Mouse (Mus musculus): ENCODE measurements around the gene Smim15. TPM values are rescaled to one million over a fixed set of nuclear protein-coding genes. Genes with fewer than 3 reads are reported as not detected.

Smim15 gene
- polyA plus RNA-seq (2015; fragmentation: Nextera tagmentation; extraction: Ambion mirVana) = 54.1 and 54.6 TPM in 2 replicates

GRCm38 (mm10) chr13:108044222-108044941, at the start of gene Smim15:
TSS of gene Smim15 (plus strand) at chr13:108044446.
- peaks cover 28% of the 10 kb centered on the region for H3K4me1 ChIP-seq
- H3K4me3 ChIP-seq (replicated peaks) = peak within 1 kb of the TSS; percentile 74
- WGBS = under 1% methylated on average over 67 of the region's 71 CpGs
- no peaks in the 10 kb centered on the region for H3K9me3 ChIP-seq (replicated peaks)
- ATAC-seq (ENCODE audit: insufficient number of reproducible peaks, low FRiP score, low TSS enrichment, low read depth) = peak; percentile 97
- H3K9ac ChIP-seq = peak within 1 kb of the TSS; percentile 88
- no peaks in the 10 kb centered on the region for H3K27me3 ChIP-seq
- H3K27ac ChIP-seq (replicated peaks) = peak within 1 kb of the TSS; percentile 97
- H3K4me2 ChIP-seq (replicated peaks) = peak within 1 kb of the TSS; percentile 60
- H3K36me3 ChIP-seq = no peaks in the 10 kb centered on the region

DNA sequence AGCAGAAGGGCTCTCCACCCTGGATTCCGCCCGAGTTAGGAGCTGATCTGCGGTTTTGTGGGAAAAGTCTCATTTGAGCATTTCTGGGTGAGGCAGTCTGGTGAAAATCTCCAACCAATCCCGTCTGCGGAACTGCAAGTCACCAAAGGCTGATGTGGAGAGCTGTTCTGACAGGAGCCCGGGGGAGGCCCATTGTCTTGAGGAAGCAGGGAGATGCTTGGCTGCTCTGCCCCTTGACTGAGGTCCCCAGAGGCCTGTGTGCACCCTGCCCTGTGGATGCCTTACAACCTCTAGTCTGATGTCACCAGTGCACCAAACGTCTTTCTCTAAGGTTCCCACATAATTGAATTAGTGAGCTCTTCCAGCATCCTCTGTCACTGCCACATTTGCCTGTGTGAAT, 49.0 kb upstream of the Smim15 start:
- Histone ChIP-seq H3K4me2 (replicated peaks) (no peak overlapping the region), H3K9me3 (replicated peaks) (no peaks in the 10 kb centered on the region), H3K36me3 (no peaks in the 10 kb centered on the region), H3K9ac (no peak overlapping the region), H3K4me3 (replicated peaks) (no peak overlapping the region), H3K27ac (replicated peaks) (no peak overlapping the region), H3K27me3 (no peaks in the 10 kb centered on the region), H3K4me1 (no peaks in the 10 kb centered on the region)
- 61% methylated on average over 7 of the region's 7 CpGs for WGBS
- no peak for ATAC-seq (ENCODE audit: insufficient number of reproducible peaks, low FRiP score, low TSS enrichment, low read depth)

DNA sequence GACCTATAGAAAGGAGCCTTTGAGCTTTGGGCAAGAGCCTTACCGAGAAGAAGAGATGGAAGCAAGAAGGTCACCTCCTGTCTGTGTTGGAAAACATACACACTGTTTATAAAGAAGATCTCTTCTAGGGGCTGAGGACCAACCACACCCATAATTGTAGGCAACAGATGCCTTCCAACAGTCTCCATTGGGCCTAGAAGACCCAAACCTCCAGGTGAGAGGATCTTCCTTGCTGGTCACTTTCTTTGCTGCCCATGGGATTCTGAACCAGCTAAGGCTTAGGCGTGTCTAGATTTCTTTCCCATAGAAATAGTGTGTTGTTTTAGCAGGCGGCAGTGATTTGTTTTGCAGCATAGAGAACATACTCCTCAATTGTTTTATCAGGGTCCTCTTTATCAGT, 47.9 kb upstream of the Smim15 start:
- H3K4me3 ChIP-seq (replicated peaks) = no peak overlapping the region
- 94% methylated on average over 3 of the region's 3 CpGs for WGBS
- no peaks in the 10 kb centered on the region for H3K9me3 ChIP-seq (replicated peaks)
- no peak for ATAC-seq (ENCODE audit: insufficient number of reproducible peaks, low FRiP score, low TSS enrichment, low read depth)
- no peak overlapping the region for H3K27ac ChIP-seq (replicated peaks)
- H3K36me3 ChIP-seq = no peaks in the 10 kb centered on the region
- H3K27me3 ChIP-seq = no peaks in the 10 kb centered on the region
- no peak overlapping the region for H3K4me2 ChIP-seq (replicated peaks)
- no peak overlapping the region for H3K9ac ChIP-seq
- H3K4me1 ChIP-seq = no peaks in the 10 kb centered on the region

- no peaks in the 10 kb centered on the region for H3K4me1 ChIP-seq
- no peak overlapping the region for H3K9ac ChIP-seq
- ATAC-seq (ENCODE audit: insufficient number of reproducible peaks, low FRiP score, low TSS enrichment, low read depth) = no peak
- H3K9me3 ChIP-seq (replicated peaks) = no peaks in the 10 kb centered on the region
- H3K27me3 ChIP-seq = no peaks in the 10 kb centered on the region
- no peak overlapping the region for H3K4me2 ChIP-seq (replicated peaks)
- no peaks in the 10 kb centered on the region for H3K36me3 ChIP-seq
- no peak overlapping the region for H3K4me3 ChIP-seq (replicated peaks)
- 72% methylated on average over 4 of the region's 4 CpGs for WGBS
- H3K27ac ChIP-seq (replicated peaks) = no peak overlapping the region
These were observed 36.4 kb upstream of the Smim15 start for GRCm38 (mm10) chr13:108007861-108008260.

DNA sequence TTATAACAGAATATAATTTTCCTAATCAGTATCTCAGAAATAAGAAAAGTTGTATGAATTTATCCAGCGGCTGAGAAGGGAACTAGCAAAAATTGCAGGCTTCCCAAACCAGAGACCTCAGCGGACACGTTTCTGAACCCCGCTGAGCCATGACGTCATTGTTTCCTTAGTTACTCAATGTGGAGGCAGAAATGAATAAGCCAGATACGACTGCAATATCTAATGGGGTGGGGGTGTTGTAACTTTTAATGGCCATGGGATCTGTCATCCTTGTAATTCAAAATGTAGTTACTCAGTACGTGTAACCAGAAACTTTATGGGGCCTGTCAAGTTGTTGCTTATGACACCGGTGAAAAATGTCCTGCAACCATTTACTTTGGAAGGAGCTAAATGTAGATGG, 31.1 kb upstream of the Smim15 start:
- Histone ChIP-seq H3K9ac (no peak overlapping the region), H3K4me1 (no peaks in the 10 kb centered on the region), H3K4me3 (replicated peaks) (no peak overlapping the region), H3K27ac (replicated peaks) (no peak overlapping the region), H3K9me3 (replicated peaks) (no peaks in the 10 kb centered on the region), H3K4me2 (replicated peaks) (no peak overlapping the region), H3K27me3 (no peaks in the 10 kb centered on the region), H3K36me3 (no peaks in the 10 kb centered on the region)
- WGBS = 83% methylated on average over 8 of the region's 8 CpGs
- ATAC-seq (ENCODE audit: insufficient number of reproducible peaks, low FRiP score, low TSS enrichment, low read depth) = no peak

GRCm38 (mm10) chr13:108013839-108014238, 30.4 kb upstream of the Smim15 start:
- H3K9me3 ChIP-seq (replicated peaks) = no peaks in the 10 kb centered on the region
- H3K9ac ChIP-seq = no peak overlapping the region
- no peak overlapping the region for H3K4me2 ChIP-seq (replicated peaks)
- no peaks in the 10 kb centered on the region for H3K4me1 ChIP-seq
- H3K27me3 ChIP-seq = no peaks in the 10 kb centered on the region
- WGBS = 83% methylated on average over 6 of the region's 6 CpGs
- no peaks in the 10 kb centered on the region for H3K36me3 ChIP-seq
- no peak overlapping the region for H3K27ac ChIP-seq (replicated peaks)
- H3K4me3 ChIP-seq (replicated peaks) = no peak overlapping the region
- ATAC-seq (ENCODE audit: insufficient number of reproducible peaks, low FRiP score, low TSS enrichment, low read depth) = no peak

DNA sequence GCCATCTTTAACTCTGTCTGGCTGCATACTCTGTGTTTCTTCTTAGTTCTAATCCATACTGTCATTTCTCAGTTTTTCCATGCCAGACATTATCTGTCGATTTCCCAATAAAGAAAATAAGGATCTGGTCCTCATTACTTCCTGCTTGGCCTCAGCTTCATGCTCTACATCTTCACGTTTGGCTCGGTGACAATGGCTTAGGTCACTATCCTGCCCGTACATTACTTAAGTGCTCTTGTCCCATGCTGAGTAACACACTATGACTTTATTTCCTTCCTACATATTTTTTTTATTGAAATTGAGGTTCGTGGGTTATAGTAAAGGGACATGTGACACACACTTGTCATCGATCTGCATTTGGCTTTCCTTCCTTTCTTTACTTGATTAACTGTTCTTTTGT, 29.1 kb upstream of the Smim15 start:
- Histone ChIP-seq H3K9ac (no peak overlapping the region), H3K27me3 (no peaks in the 10 kb centered on the region), H3K4me1 (no peaks in the 10 kb centered on the region), H3K36me3 (no peaks in the 10 kb centered on the region), H3K4me2 (replicated peaks) (no peak overlapping the region), H3K9me3 (replicated peaks) (no peaks in the 10 kb centered on the region), H3K4me3 (replicated peaks) (no peak overlapping the region), H3K27ac (replicated peaks) (no peak overlapping the region)
- WGBS = 71% methylated on average over 6 of the region's 6 CpGs
- ATAC-seq (ENCODE audit: insufficient number of reproducible peaks, low FRiP score, low TSS enrichment, low read depth) = no peak

DNA sequence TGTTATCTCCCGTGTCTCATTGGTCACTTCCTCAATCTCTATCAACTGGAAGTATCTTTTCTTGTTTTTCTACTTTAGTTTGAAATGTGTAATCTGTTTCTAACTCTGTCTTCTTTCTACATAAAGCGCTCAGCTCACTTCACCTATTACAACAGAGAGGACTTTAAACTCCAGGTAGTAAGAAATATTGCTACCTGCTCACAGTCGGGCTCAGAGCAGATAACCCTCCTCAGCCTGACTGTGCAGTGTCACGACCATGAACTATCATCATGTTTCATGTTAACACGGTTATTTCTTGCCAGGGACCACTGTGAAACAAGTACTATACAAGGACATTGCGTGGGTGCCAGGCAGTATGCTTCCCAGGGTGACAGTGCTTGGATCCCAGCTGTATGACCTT, 26.9 kb upstream of the Smim15 start:
- Histone ChIP-seq H3K36me3 (no peaks in the 10 kb centered on the region), H3K4me3 (replicated peaks) (no peak overlapping the region), H3K9ac (no peak overlapping the region), H3K27me3 (no peaks in the 10 kb centered on the region), H3K4me1 (no peaks in the 10 kb centered on the region), H3K4me2 (replicated peaks) (no peak overlapping the region), H3K27ac (replicated peaks) (no peak overlapping the region), H3K9me3 (replicated peaks) (no peaks in the 10 kb centered on the region)
- WGBS = 77% methylated on average over 6 of the region's 6 CpGs
- no peak for ATAC-seq (ENCODE audit: insufficient number of reproducible peaks, low FRiP score, low TSS enrichment, low read depth)

DNA sequence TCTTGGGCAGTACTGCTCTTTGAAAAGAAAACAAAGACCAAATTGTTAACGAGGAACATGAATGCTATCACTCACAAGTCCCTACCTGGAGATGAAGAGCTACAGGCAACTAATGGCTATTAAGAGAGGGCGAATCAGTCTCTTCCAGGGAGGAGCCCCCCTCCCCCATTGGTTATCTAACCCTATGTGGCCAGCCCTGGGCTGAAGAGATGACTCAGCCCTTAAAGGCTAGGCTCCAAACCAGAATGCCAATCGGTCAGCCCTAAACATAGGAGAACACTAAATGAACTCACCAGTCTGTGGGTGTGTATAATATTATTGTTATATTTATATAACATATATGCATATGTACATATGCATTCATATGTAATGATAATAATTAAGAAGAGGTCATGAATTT, 18.4 kb upstream of the Smim15 start:
- Histone ChIP-seq H3K27ac (replicated peaks) (no peak overlapping the region), H3K4me2 (replicated peaks) (no peak overlapping the region), H3K4me3 (replicated peaks) (no peak overlapping the region), H3K9ac (no peak overlapping the region), H3K27me3 (no peaks in the 10 kb centered on the region), H3K4me1 (no peaks in the 10 kb centered on the region), H3K9me3 (replicated peaks) (no peaks in the 10 kb centered on the region), H3K36me3 (no peaks in the 10 kb centered on the region)
- WGBS = 56% methylated on average over 3 of the region's 3 CpGs
- no peak for ATAC-seq (ENCODE audit: insufficient number of reproducible peaks, low FRiP score, low TSS enrichment, low read depth)

GRCm38 (mm10) chr13:108032789-108033188, 11.5 kb upstream of the Smim15 start:
- H3K27me3 ChIP-seq = no peaks in the 10 kb centered on the region
- no peak for ATAC-seq (ENCODE audit: insufficient number of reproducible peaks, low FRiP score, low TSS enrichment, low read depth)
- H3K36me3 ChIP-seq = no peaks in the 10 kb centered on the region
- H3K9ac ChIP-seq = no peak overlapping the region
- H3K4me3 ChIP-seq (replicated peaks) = no peak overlapping the region
- H3K9me3 ChIP-seq (replicated peaks) = no peaks in the 10 kb centered on the region
- no peaks in the 10 kb centered on the region for H3K4me1 ChIP-seq
- H3K4me2 ChIP-seq (replicated peaks) = no peak overlapping the region
- 75% methylated on average over 4 of the region's 4 CpGs for WGBS
- no peak overlapping the region for H3K27ac ChIP-seq (replicated peaks)

DNA sequence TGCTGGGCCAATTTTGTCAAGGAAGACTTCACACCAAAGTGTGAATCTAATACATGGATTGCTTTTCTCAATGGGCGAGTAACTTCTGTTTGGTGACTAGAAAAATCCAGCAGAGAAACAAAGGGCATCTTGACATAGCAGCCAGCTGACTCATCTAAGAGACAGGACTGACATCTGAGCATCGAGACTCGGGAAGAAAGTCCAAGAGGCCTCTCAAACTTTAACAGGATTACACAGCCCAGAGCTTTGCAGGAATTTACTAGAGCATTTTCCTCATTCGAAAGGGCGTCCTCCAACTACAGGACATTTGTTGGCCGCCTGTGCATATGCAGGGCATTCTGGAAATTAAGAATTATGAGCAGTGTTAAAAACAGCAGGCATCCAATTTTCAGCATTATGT, 4.9 kb upstream of the Smim15 start:
- ATAC-seq (ENCODE audit: insufficient number of reproducible peaks, low FRiP score, low TSS enrichment, low read depth) = no peak
- H3K4me3 ChIP-seq (replicated peaks) = no peak overlapping the region
- H3K4me2 ChIP-seq (replicated peaks) = no peak overlapping the region
- no peaks in the 10 kb centered on the region for H3K27me3 ChIP-seq
- WGBS = 58% methylated on average over 6 of the region's 6 CpGs
- H3K9me3 ChIP-seq (replicated peaks) = no peaks in the 10 kb centered on the region
- H3K4me1 ChIP-seq = peaks cover 20% of the 10 kb centered on the region
- no peaks in the 10 kb centered on the region for H3K36me3 ChIP-seq
- no peak overlapping the region for H3K9ac ChIP-seq
- no peak overlapping the region for H3K27ac ChIP-seq (replicated peaks)

GRCm38 (mm10) chr13:108039902-108040301, 4.3 kb upstream of the Smim15 start:
- Histone ChIP-seq H3K27me3 (no peaks in the 10 kb centered on the region), H3K9me3 (replicated peaks) (no peaks in the 10 kb centered on the region), H3K4me1 (peaks cover 20% of the 10 kb centered on the region), H3K4me2 (replicated peaks) (no peak overlapping the region), H3K36me3 (no peaks in the 10 kb centered on the region), H3K9ac (no peak overlapping the region), H3K4me3 (replicated peaks) (no peak overlapping the region), H3K27ac (replicated peaks) (no peak overlapping the region)
- 81% methylated on average over 9 of the region's 9 CpGs for WGBS
- ATAC-seq (ENCODE audit: insufficient number of reproducible peaks, low FRiP score, low TSS enrichment, low read depth) = no peak

All from embryonic facial prominence, embryonic 15.5 days (tissue).